Mouse (Mus musculus): Measurements from ENCODE around the gene Itga10.
"Not testable (repeated sequence)": the region's sequence is repeated elsewhere in the genome, so short reads cannot be mapped to it uniquely, and the experiment has no call there.

Gene Itga10

GRCm38 (mm10) chr3:96634928-96635879 is 10.2 kb upstream of the Itga10 start, which contains the start of the genes Pex11b and Gm42957:
Gene Pex11b, plus strand, starts transcription at chr3:96635376.
Gene Gm42957, plus strand, starts transcription at chr3:96635474.
- DNase-seq: peak; percentile 94 to 96

DNA sequence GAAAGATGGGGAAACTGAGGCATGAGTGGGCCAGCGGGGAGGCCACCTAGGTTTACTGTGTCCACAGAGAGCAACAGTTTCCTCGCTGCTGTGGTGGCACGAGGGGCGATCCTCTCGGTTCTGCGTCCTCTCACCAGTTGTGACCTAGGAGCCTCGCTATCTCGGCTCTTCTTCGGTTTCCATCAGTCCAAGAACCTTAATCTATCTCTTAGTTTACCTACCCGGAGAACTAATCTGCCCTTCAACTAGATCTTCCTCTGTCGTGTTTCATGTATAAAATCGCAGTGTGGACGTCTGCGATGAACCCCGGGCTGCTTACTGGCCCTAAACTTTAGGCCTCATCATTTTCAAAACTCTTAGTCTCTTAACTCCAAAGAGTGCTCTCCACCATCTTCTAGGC is 9.5 kb upstream of the Itga10 start:
- no peak for DNase-seq

- peak in 1 of 2 experiments; percentile 12 for DNase-seq
Observed at GRCm38 (mm10) chr3:96636448-96636847, 8.9 kb upstream of the Itga10 start.

- DNase-seq: peak; percentile 76 to 78
Observed at GRCm38 (mm10) chr3:96639219-96639618, 6.2 kb upstream of the Itga10 start.

- no peak for DNase-seq
Observed at GRCm38 (mm10) chr3:96647365-96647764, 2.0 kb downstream of the Itga10 start.

DNA sequence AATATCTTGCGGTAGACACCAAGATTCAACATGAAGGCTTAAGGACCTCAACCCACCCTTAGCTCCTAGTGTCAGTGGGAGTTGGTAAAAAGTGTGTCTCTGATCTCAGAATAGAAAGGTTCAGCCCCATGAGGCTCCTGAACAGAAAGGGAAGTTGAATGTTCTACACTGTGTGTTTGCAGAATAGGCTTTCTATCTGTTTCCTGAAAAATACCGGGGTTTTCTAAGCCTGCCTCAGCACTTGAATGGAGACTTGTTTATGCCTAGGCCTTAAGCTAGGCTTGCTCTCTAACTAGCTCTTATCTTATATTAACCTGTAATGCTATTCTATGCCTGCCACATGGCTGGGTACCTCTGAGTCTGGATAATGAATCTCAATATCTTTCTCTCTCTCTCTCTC is 15.5 kb downstream of the Itga10 start:
- DNase-seq: no peak

DNA sequence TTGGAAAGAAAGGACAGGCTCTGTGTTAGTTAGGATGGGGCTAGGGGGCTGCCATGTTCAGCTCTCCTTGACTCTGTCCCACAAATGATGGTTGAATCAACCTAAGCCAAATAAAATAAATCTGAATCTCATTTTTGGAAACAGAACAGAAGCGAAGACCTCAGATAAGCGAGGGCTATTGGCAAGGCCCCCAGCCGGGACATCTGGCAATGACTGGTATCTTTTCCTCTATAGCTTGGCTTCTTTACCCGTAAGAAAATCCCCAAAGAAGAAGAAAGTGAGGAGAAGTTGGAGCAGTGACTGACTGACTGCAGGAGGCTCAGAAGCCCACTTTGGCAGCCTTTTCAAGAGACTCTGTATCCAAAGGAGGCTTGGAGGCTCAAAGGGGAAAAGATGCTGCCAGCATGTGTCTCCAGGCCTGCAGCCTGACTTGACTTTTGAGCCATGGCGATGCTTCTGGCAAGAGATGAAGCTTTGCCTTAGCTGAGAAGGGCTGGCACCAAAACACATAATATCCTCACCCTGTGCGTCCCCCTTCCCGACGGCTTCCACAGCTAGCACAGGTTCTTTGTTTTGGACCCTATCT is 17.4 kb downstream of the Itga10 start:
- no peak for DNase-seq

GRCm38 (mm10) chr3:96663432-96664239 is 18.3 kb downstream of the Itga10 start:
- peak; percentile 90 to 92 for DNase-seq

GRCm38 (mm10) chr3:96665732-96666363 is 20.5 kb downstream of the Itga10 start:
- not testable (repeated sequence) for DNase-seq

- DNase-seq: no peak
Observed at GRCm38 (mm10) chr3:96666916-96667315, 21.5 kb downstream of the Itga10 start.

DNA sequence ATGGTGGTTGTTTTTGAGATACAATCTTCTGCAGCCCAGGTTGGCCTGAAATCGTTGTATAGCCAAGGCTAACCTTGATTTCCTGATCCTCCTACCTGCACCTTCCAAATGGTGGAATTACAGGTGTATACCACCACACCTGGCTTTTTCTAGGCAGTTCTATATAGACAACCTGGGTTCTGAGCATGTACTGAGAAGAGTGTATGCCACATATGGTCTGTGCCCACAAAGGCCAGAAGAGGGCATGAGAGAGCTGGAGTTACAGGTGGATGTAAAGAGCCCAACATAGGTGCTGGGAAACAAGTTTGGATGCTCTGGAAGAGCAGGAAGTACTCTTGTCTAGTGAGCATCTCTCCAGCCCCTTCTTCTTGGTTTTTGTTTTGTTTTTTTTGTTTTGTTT is 21.9 kb downstream of the Itga10 start:
- DNase-seq: peak; percentile 53 to 66

DNA sequence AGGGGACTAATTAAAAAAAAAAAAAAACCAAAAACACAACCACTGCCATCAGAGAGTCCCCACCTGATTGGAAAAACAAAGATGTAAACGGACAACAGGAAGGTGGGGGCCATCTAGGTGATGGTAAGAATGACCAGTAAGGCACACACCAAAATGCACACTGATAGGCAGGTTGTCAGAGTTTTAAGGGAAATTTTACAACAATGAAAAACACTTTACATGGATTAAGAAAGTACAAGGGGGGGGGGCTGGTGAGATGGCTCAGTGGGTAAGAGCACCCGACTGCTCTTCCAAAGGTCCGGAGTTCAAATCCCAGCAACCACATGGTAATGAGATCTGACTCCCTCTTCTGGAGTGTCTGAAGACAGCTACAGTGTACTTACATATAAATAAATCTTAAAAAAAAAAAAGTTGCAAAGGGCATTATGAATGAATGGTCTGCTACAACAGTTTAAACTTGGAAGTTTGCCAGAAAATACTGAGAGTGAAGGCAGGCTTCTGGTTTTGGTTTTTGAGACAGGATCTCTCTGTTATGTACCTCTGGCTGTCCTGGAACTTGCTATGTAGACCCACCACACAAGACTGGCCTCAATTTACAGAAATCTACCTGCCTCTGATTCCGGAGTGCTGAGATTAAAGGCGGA is 23.2 kb downstream of the Itga10 start:
- no peak for DNase-seq

DNA sequence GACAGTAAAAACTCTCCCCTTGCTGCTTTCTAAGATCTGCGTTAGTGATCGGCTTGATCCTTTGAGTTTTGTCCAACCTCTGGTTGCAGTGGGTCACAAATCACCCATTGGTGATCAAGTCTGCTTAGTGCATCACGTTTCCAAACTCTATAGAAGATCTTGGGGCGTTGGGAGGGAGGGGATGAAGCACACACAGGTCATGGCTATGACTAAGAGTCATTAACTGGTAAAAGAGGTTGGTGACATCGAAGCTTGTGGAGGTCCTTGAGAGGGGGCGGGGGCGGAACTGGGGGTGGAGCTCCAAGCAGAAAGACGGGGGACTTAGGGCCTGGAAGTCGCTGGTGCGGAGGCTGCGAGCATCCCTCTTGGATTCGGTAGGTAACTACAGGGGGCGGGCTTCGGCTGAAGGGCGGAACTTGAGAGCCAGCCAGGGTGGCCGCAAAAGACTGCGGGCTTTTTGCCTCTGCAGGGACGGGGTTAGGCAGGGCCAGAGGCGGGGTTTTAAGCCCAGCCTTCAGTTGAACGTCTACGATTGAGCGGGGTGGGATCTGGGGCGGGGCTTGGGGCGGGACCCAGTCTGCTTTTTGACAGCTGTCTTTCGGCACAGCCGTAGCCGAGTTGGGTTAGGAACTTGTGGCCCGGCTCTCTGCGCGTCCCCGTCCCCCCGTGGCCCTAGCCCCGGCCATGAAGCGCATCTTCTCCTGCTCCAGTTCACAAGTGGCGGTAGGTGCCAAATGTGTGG is 24.5 kb downstream of the Itga10 start, which contains the start of gene Ankrd35:
Gene Ankrd35 (plus strand): TSS at position 405 of the 742 bp plus-strand sequence.
- peak; percentile 86 to 92 for DNase-seq

DNA sequence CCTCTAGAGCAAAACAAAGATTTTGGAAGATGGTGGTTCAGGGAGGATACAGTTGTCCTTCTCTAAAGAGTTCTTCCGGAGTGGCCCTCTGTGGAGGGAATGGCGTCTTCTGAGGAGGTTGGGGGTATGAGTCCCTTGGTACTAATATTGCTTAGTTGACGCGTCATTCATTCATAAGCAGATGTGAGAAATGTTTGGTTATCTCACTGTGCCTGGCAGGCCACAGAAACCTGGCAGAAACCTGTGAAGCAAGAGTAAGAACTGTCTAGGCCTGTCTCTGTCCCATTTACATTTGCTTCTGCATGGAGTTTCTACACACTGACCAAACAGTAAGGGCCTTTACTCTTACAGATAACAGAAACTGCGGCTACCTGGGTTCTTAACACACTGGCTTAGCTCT is 26.1 kb downstream of the Itga10 start:
- DNase-seq: no peak

GRCm38 (mm10) chr3:96673514-96673913 is 28.1 kb downstream of the Itga10 start:
- DNase-seq: no peak

GRCm38 (mm10) chr3:96674442-96674841 is 29.1 kb downstream of the Itga10 start:
- peak; percentile 68 to 77 for DNase-seq

- DNase-seq: no peak
Observed at GRCm38 (mm10) chr3:96675171-96675570, 29.8 kb downstream of the Itga10 start.

DNA sequence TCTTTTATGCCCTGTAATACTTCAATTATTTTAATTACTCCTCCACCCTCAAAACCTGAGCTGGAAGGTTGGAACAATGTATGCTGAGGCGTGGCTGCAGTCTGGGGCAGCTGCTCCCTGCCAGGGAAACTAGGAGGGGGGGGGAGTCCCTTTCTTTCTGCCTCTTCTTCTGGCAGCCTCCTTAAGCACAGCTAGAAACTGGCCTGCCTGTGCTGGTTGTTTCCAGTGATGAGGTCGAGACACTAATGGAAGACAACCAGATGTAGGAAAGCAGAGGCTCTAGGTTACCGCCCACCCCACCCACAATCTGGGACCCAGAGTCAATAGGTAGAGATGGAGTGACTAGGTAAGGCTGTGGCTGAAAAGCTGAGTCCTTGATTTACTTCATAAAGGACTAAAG is 30.3 kb downstream of the Itga10 start:
- DNase-seq: no peak

GRCm38 (mm10) chr3:96678456-96678855 is 33.1 kb downstream of the Itga10 start:
- no peak for DNase-seq

- no peak for DNase-seq
Observed at GRCm38 (mm10) chr3:96679159-96679674, 33.8 kb downstream of the Itga10 start.

Data from kidney, postnatal 4 days (tissue).